Mouse (Mus musculus): ENCODE results near the gene Pde7b.

Pde7b gene

DNA sequence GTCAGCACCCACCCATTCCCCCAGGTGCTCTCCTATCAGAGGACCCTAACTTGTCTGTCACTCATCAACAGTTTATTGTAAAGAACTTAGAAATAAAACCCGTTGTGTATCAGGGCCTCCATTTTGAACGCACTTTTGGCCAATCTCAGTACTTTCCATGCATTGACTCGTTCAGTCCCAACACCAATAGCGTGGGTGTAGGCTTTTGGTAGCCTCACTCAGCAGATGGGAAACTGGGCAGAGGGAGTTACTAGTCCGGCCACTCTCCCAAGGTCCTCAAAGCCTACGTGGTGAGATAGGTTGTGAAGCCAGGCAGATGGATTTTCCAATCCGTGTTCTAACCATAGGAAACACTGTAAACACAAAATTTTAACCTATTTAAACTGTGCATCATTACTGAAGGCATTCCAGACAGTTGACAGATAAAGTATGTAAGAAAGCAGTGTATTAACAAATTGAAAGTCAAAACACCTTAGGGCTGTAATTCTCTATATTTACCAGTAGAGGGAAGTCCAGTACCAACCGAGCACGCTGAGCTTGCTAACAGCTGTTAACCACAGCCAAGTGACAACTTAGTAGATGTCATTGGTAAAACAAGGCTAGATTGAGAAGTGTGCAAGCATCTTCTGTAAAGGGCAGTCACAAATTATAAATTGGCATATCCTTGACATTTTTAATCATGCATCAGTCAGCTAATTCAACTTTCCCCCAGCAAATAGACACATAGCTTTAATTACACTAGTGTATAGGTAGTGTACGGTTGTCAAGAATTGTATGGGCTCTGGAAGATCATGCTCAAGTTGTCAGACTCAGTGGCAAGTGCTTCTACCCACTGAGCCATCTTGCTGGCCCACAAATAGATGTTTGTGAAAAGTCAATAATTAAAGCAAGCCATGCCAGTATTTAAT is 363.1 kb downstream of the Pde7b start:
- no peak for DNase-seq (ENCODE audit: low spot score)

- DNase-seq (ENCODE audit: low spot score) = no peak
Measured at GRCm38 (mm10) chr10:20348894-20349293, 376.0 kb downstream of the Pde7b start.

Measured in testis, postnatal 10 days (tissue).